Mouse (Mus musculus): Measurements from ENCODE around the gene Ctrc. TPM values are rescaled to one million over a fixed set of nuclear protein-coding genes. Genes with fewer than 3 reads are reported as not detected.

Gene Ctrc
- not detected for total RNA-seq (2022)

DNA sequence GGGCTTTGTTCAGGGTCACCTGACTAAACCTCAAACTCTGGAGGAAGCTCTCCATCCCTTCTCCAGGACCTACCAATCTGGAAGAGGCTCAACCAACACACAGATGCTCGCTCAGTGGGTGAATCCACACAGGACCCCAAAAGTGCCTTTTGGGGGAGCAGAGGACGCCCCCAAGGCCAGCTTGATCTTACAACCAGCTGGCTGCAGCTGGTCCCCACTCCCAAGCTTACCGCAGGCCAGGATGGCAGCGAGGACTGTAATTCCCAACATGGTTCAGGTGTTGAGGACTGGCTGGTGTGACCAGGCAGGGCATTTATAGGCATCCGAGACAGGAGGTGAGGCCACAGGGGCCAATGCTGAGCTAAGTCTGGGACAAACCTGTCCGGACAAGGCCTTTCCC is at the start of gene Ctrc:
TSS of gene Ctrc (minus strand) at position 361 of the 400 bp plus-strand sequence.
- DNase-seq (ENCODE audit: low spot score), result no peak

DNA sequence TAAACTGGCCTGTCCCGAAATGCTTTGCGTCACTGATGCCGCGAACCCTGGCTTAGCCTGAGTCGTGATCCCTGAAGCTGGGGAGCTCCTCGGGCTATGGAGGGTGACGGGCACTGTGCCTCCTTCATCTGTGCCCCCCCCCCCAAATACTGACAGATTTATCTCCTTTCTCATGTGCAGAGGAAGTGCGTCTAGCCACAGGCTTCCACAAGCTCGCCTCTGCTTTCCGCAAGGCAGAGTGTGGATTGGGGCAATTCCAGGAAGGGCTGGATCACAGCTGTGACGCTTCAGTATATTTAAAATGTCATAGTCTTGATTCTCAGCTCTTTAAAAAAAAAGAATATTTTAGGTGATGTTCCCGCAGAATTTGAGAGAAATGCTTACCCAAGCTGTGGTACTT is 49.6 kb upstream of the Ctrc start:
- DNase-seq (ENCODE audit: low spot score), result no peak

DNA sequence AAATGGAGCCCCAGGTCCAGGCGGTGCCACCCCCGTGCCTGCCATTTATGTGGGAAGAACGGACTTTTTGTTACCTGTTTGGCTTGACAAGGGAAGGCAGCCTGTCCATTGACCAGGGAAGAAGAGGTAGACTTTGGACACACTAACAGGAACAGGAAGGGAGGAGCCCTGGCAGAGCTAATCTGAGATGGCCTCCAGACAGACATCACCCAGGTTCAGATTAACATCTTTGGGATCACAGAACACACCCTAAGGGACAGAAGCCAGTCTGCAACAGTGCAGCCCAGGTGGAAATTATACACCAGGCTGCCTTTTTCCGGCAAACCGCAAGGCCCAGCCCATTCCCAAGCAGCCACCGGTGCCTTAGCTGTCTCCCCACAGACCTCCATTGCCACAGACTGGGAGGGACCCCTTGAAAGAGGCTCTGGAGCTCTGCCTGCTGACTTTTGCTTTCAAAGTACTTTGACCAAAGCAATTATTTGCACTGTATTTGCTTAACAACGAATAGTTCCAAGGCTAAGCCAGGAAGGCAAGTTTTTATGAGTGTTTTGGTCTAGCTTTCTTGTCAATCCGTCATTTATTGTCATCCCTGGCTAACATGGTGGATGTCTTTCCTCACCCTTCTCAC is 47.1 kb upstream of the Ctrc start:
- no peak for DNase-seq (ENCODE audit: low spot score)

DNA sequence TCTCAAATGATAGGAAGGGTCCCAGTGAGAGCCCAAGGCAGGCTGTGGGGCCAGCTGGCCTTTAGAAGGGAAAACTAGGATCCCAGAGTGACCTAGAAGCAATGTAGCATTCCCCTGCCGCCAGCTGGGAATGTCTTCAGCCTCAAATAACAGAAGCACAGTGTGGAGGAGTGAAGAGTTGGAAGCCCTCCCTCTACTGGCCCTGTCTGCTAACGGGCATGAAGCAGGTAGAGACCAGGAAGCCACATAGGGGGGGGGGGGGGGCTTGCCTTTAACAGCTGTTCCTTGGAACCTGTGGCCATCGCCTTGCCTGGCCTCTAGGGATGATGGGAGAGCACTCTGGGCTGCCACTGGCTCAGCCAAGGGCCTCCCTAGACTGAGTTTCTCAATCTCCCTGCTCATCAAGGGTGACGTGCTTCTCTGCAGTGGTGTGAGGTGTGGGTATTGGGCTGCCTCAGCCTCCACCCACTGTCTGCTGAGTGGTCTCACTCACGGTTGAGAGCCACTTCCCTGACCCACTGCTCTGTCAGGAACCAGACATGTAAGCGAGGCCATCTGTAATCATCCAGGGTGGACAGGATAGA is 40.3 kb upstream of the Ctrc start:
- no peak for DNase-seq (ENCODE audit: low spot score)

DNA sequence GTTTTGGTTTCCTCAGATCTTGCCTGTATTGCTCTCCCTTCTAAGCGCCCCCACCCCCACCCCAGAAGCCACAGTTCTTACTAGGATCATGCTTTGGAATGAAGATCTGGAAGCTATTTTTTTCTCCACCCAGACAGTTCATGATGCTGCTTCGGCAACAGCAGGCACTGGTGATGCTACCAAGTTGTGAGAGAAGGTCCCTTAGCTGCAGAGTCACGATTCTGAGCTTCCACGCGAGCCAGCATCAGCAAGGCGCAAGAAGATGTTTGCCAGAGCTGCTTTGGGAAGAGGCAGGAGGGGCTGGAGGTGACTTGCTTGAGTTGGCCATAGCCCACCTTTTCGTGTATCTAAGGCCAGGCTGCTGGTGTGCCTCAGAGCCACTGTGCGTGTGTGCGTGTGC is 39.3 kb upstream of the Ctrc start:
- DNase-seq (ENCODE audit: low spot score), result no peak

DNA sequence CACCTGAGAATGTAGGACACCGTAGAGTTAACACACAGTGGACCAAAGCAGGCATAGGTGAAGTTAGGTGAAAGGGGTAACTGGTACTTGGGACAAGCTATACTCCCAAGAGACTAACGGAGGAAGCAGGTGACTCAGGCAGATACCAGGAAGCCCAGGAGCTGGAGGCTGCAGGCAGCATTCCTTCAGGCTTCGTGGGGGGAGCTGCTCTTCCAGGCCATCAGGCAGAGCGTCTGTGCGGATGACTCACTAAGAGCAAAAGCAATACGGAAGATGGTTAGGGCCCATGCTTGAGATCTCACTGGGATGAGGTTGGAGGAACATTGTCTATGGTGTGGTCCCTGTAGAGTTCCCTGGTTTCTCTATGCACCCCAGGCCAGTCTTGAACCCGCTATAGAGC is 36.7 kb upstream of the Ctrc start:
- no peak for DNase-seq (ENCODE audit: low spot score)

DNA sequence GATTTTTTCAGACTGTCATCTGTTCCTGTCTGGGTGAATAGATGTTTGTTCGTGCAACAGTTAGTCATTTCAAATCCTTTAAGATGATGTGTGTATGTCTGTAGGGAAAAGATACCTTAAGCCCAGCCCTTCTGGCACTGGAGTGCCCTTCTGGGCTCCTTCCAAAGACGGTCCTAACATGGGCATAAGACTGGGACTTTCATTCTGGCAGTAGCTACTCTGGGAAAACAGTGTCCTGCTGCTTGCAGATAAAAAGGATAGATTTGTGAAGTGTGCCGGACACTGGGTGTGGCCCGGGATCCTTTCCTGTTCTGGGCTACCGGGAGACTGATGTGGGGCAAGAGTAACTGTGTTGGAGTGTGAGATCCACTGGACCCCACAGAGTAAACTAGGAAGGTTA is 35.8 kb upstream of the Ctrc start:
- DNase-seq (ENCODE audit: low spot score), result peak; percentile 34

DNA sequence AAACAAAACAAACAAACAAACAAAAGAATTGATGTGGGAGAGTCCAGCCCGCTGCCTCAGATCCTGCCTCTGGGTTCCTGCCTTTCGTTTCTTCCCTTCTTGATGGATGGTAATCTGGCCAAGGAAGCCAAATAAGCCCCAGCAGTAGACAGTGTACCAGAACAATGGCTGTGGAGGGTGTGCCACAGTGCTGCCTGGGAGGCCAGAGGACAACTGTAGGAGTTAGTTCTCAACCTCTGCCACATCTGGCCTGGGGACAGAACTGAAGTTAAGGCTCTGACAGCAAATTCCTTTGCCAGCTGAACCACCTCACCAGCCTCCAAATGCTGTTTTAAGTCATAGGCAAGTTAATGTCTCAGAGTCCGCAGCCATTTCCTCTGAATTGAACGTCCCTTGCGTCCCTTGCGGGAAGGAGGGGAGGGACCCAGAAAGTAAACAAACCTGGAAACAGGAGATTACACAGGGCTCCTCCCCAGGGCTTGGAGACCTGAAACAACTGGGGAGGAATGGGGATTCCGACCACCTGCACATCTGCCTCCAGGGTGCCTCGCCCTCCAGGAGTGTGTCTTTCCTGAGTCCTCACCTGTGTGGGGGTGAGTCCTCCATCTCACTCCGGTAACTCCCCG is 35.2 kb upstream of the Ctrc start:
- DNase-seq (ENCODE audit: low spot score), result no peak

DNA sequence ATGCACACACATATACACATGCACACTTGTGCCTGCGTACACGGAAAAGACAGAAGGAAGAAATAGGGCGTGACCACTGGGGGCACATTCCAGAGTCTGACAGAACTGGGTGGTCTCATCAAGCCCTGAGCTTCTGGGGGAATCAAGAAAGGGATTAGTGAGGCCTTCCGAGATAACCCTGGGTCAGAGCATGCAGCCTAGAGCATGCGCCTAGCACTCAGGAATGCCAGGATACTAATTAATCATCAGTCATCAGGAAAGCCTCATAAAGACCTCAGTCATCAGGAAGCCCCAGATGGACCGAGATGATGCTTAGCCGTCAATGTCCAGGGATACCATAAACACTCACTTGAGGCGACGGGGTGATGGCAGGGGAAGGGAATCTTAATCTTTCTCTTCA is 33.7 kb upstream of the Ctrc start:
- DNase-seq (ENCODE audit: low spot score), result no peak

DNA sequence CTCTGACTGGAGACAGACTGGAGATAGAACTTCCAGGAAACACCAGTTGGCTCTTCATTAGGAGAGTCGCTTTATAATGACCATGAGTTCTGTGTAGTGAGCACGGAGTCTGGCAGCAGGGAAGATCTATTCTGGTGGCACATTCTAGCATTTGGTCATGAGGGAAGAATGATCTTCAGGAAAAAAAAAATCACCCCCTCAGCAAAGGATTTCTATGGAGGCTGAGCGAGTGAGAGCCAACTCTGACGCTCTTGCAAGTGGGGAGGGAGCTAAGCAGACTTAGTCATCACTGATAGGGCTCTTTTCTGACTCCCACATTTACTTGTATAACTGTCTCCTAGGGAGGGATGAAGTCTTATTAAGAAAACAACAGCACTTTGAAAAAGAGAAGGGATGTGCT is 32.9 kb upstream of the Ctrc start:
- DNase-seq (ENCODE audit: low spot score), result no peak

DNA sequence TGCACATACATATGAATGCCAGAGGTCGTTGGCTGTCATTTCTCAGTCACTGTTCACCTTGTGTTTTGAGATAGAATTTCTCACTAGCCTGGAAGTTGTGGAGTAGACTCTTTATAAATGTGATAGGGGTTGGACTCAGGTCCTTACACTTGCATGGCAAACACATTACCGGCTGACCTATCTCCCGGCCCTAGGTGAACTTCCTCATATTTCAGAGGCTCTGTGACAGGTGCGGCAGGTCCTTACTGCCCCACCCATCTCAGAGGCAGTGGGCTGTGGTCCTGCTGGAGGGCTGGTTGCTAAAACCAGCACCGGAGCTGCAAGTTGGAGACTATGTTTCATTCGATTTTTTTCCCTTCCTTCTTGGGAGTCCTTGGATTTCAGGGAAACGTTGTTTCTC is 32.5 kb upstream of the Ctrc start:
- DNase-seq (ENCODE audit: low spot score), result no peak

DNA sequence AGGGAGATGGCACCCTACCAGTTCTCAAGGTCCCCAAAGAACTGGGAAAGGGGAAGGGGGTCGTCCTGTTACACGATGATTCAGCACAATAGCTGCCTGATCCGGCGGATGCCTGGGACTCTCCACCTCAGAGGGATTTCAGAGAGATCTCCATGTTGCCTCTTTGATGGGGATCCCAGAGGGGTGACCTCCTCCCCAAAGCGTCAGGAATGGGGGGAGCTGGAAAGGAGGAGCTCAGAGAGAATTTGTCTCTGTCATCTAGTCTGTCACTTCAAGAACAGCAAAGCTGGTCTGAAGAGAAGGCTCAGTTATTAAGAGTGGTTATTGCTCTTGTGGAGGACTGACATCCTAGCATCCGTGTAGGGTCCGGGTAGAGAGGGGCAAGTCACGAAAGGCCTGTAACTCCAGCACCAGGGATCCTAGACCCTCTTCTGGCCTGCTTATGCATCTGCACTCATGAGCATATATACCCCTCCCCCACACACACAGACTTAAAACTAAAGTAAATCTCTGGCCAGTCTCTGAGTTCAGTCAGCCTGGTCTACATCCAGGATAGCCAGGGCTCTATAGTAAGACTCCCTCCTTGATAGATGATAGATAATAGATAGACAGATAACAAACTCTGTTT is 29.4 kb upstream of the Ctrc start:
- no peak for DNase-seq (ENCODE audit: low spot score)

DNA sequence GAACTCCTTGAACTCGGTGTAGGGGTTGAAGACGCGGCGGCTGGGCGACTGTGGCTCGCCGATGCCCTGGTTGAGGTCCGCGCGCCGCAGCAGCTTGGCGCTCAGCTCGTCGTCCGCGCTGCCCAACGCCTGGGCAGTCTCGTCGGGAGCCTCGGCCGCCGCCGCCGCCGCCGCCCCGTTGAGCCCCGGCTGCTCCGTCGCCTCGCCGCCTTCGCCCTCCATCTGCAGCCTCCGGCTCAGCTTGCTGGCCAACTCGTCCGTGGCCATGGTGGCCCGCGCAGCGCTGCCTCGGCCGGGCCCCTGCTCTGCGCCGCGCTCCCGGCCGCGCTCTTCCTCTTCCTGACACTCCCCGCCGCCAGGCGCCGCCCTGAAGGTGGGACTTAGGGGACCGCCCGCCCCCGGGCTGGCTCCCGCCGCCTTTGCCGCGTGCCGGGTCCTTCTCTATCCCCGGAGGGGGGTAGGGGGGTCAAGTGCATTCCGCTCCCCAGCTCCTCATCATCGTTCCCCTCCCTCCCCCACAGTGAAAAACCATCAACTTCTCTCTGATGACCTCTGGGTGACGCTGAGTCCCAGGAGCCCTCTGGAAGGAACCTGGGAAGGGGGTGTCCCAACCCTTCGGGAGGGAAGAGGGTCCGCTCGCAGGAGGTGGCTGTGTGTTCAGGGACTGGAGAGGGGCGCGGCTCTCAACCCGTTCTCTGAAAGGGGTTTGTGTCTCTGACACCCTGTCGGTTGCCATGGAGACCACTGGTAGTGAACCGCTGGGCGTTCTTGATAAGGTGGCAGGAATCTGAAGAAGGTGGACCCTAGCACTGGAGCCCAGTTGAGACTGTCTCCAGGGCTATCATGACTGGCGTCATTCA is 28.7 kb upstream of the Ctrc start, which contains the start of gene Efhd2:
TSS of gene Efhd2 (minus strand) at position 320 of the 860 bp plus-strand sequence.
- DNase-seq (ENCODE audit: low spot score), result peak; percentile 81

DNA sequence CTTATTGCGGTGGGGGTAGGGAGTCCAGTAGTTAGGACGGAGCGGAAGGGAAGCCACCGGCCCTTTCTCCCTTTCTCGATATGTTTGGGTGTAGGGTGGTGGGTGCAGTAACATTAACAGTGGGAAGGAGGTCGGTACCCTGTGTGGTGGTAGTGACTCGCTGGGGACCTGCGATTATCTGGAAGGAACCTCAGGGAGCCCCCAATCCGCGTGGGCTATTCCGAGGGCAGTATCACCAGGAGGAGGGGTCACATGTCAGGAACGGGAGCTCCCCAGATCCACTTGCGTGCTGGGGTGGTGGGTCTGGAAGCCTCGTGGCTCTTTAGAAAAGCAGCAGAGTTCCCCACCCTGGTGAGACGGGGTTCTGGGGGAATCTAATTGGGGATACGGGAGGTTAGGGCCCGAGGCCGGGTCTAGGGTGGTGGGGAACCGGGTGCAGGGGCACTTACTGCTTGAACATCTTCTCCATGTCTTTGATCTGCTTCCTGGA is 28.0 kb upstream of the Ctrc start:
- no peak for DNase-seq (ENCODE audit: low spot score)

DNA sequence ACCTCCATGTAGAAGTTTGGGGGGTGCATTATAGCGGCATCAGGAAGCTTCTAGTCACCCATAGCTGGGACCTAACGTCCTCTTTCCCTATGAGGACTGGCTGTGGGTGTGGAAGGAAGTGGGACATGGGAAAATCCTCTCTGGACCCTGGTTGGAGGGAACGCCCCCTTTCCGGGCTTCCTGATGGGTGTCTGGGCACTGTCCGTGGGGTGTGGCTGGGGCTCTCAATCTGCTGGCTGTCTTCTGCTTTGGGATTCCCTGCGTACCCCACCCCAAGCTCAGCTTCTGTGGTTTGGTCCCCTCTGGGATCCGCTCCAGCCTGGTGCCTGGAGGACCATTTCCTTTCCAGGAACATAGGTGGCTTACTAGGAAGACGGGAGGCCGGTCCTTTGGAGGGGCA is 26.8 kb upstream of the Ctrc start:
- peak; percentile 43 for DNase-seq (ENCODE audit: low spot score)

DNA sequence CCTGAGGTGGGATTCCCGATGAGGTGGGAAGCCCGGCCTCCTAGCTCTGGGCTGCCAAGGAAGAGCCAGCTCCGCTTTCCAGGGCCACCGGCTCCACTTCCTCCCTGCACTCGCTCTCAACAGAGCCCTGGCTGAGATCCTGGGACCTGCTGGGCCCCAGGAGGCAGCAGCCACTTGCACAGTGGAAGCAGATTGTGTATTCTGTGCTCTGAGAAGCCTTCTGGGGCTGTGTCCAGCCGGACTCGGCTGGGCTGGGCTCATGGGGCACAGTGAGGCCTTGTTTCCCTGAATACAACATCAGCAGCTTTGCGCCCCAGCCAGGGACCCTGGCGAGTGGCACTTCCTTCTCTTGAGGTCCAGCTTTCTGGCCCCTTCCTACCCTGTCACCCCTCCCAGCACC is 25.8 kb upstream of the Ctrc start:
- no peak for DNase-seq (ENCODE audit: low spot score)

DNA sequence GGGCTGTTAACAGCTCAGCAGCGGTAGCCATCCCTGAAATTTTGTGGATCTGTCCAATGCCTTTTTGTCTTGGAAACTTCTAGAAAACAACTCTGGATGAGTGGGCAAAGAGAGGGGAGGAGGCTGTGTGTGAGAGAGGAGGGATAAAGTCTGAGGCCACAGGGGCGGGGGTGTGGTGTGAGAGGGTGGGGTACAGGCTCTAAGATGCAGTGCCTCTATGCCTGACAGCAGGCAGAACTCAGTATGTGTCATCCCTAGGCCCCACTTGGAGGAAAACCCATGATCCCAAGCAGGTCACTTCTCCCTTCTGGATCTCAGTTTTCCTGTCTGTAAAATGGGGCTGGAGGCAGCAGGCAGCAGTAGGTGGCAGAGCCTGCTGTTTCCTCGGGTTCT is 25.2 kb upstream of the Ctrc start:
- DNase-seq (ENCODE audit: low spot score), result no peak

DNA sequence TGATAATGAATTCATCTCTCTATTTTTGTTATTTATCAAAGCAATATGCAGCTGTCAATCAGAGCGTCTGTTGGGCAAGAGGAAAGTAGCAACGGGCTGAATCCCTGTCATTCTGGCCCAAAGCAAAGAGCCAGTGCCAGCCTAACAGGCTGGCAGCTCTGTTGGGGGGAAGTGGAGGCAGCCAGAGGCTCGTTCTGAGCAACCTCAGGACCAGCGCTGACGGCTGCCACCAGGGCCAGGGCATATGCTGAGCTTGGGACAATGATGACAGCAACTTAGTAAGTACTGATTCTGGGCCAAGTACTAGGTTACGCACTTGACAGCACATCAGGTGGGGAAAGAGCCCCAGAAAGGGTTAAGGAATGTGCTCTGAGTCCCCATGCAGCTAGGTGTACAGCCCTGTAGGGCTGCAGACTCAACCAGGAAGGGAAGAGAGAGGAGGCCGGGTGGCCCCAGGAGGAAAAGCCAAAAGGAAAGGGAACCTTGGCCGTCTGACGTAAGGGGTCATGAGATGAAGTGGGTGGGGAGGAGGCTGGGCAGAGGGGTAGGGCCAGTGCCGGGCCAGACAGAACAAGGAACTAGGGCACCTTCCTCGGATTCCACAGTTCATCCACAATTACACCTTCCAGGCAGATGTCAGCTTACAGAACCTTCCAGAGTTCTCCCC is 24.6 kb upstream of the Ctrc start:
- DNase-seq (ENCODE audit: low spot score), result peak; percentile 67

DNA sequence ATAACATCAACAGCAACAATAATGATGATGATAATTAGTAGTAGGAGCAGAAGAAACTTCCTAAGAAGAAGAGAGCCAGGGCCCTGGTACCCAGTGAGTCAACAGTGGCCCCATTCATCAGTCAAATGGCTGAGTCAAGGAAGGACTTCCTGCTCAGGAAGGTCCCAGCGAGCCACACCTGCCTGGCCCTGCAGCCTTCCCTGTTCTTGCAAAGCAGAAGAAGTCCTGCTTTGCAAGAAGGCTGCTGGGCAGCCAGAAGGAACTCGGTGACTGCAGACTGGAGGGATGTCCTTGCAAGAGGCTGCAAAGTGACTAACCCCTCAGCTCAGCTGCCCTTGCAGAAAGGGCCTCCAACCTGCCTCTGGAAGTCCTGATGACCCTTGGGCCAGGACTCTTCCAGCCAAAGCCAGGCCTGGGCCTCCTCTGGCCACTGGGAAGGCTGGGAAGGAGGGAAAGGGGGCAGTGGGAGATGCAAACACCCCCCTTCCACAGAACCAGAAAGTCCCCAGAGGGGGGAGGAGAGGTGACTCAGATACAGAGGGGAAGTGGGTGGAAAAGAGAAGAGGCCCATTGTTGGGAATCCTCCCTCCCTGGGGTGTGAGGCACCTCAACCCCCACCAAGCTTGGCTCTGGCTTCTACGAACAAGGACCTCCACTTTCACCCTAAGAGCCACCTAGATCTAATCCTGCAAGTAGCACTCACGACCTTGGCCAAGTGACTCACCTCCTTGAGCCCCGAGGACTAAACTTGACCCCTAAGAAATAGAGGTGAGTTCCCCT is 23.5 kb upstream of the Ctrc start:
- DNase-seq (ENCODE audit: low spot score), result no peak

DNA sequence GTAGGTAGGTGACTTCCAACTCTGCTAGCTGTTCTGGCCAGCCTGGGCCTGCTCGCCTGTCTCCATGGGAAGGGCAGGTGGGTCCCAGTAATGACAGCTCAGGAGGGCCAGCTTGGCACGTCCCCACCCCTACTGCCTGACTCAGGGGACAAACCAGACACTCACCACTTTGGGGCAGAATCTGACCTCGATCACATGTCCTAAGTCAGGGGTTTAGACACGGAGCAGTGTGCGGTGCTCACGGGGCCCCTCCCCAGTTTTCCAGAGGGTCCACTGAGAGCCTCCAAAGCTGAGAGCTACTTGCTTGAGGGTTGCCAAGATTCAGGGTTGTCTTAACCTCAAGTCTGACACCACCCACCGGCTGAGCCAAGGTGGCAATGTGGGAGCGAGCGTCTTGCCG is 21.9 kb upstream of the Ctrc start:
- no peak for DNase-seq (ENCODE audit: low spot score)

DNA sequence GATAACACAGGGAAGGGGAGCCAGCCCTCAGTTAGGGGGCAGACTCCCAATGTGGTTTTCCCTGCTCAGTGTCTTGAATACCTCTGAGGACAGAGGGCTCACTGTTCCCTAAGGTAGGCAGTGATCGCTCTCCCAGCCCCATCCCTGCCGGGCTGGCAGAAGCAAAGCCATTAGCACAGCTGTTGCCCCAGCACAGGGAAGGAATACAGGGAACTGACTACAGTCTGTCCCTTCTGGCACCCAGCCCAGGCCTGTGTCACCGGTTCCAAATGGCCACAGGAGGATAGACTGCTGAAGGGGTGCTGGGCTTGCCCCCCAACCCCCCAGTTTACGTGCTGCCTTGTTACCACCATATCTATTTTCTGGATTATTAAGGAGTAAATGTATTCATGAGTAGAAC is 21.3 kb upstream of the Ctrc start:
- DNase-seq (ENCODE audit: low spot score), result peak; percentile 60

Measured in heart, adult 8-10 months (tissue).